Mouse (Mus musculus) embryonic facial prominence, embryonic 11.5 days (tissue): ENCODE data around the gene Sp100. TPM values are rescaled to one million over a fixed set of nuclear protein-coding genes. Genes with fewer than 3 reads are reported as not detected.
"Not testable (repeated sequence)": the region's sequence is repeated elsewhere in the genome, so short reads cannot be mapped to it uniquely, and the experiment has no call there.

Experiments
- ATAC-seq: fragments of 200-750 bp; cut with Nextera tagmentation; replicated peaks from 2 replicates; pipeline ENCODE4 v1.8.0; 2017; ENCODE audit warnings: low read depth; ENCODE audit not compliant: insufficient number of reproducible peaks, low FRiP score, low TSS enrichment
- DNase-seq: peaks from one replicate; pipeline ENCODE4 v3.0.0-alpha.2; 2015; ENCODE audit warnings: low spot score
- H3K27ac ChIP-seq: fragments of 300-500 bp; sonication (generic); replicated peaks from 2 replicates; pipeline ENCODE4 v1.5.1; 2014; ENCODE audit warnings: mild to moderate bottlenecking, low read depth, low read length, control low read depth
- H3K27me3 ChIP-seq: fragments of 300-500 bp; sonication (generic); 2 replicates; pipeline ENCODE4 v1.6.1; 2014; ENCODE audit warnings: mild to moderate bottlenecking, low read length, moderate library complexity, mixed read lengths; ENCODE audit not compliant: control insufficient read depth, insufficient read depth
- H3K36me3 ChIP-seq: fragments of 300-500 bp; sonication (generic); replicated peaks from 2 replicates; pipeline ENCODE4 v1.6.1; 2014; ENCODE audit warnings: low read depth, mild to moderate bottlenecking, low read length, moderate library complexity, mixed read lengths; ENCODE audit not compliant: control insufficient read depth, insufficient read depth
- H3K4me1 ChIP-seq: fragments of 300-500 bp; sonication (generic); 2 replicates; pipeline ENCODE4 v1.6.1; 2014; ENCODE audit warnings: low read length, mixed read lengths; ENCODE audit not compliant: control insufficient read depth, insufficient read depth
- H3K4me2 ChIP-seq: fragments of 300-500 bp; sonication (generic); 2 replicates; pipeline ENCODE4 v1.6.1; 2014; ENCODE audit warnings: low read depth, mild to moderate bottlenecking, control low read depth, low read length, moderate library complexity
- H3K4me3 ChIP-seq: fragments of 300-500 bp; sonication (generic); 2 replicates; pipeline ENCODE4 v1.5.1; 2014; ENCODE audit warnings: low read depth, low read length, control low read depth
- H3K9ac ChIP-seq: fragments of 300-500 bp; sonication (generic); replicated peaks from 2 replicates; pipeline ENCODE4 v1.6.1; 2014; ENCODE audit warnings: mild to moderate bottlenecking, control low read depth, low read length
- H3K9me3 ChIP-seq: fragments of 300-500 bp; sonication (generic); replicated peaks from 2 replicates; pipeline ENCODE4 v1.6.1; 2016; ENCODE audit warnings: mild to moderate bottlenecking, low read length, inconsistent platforms, mixed read lengths; ENCODE audit not compliant: control insufficient read depth
- WGBS: fragments of 180-500 bp; shearing (Covaris S2); extraction: QIAGEN DNeasy Blood & Tissue Kit; methylation state at CpG from one replicate; pipeline ENCODE4 v1.1.7; 2014; 5-methylcytosine and 5-hydroxymethylcytosine counted together
- polyA plus RNA-seq: library from polyadenylated mRNA; unstranded; fragments of >200 nt; fragmentation: Nextera tagmentation; extraction: Ambion mirVana; gene quantifications from 2 replicates; pipeline ENCODE4 v1.2.1, GENCODE M21; 2014

Sp100 gene
- polyA plus RNA-seq: 0.25 and 0.54 TPM in 2 replicates

- H3K9me3 ChIP-seq, H3K36me3 ChIP-seq, H3K4me3 ChIP-seq, H3K27me3 ChIP-seq, ATAC-seq, H3K9ac ChIP-seq, DNase-seq, H3K27ac ChIP-seq, H3K4me1 ChIP-seq, H3K4me2 ChIP-seq: not testable (repeated sequence)
- WGBS: 55% methylated on average over 6 of the region's 6 CpGs
These were observed at the start of gene Sp100 for GRCm38 (mm10) chr1:85649881-85650280. Gene Sp100 (plus strand): TSS chr1:85649988.

GRCm38 (mm10) chr1:85600078-85600477 is 49.7 kb upstream of the Sp100 start, which contains the start of gene Sp140:
Gene Sp140 (plus strand): TSS chr1:85600378.
- not testable (repeated sequence) for H3K9ac ChIP-seq, H3K4me3 ChIP-seq, ATAC-seq, H3K36me3 ChIP-seq, H3K27me3 ChIP-seq, H3K27ac ChIP-seq, H3K4me2 ChIP-seq, H3K9me3 ChIP-seq, DNase-seq, H3K4me1 ChIP-seq
- no CpG with 5 or more reads among the region's 5 CpGs for WGBS

DNA sequence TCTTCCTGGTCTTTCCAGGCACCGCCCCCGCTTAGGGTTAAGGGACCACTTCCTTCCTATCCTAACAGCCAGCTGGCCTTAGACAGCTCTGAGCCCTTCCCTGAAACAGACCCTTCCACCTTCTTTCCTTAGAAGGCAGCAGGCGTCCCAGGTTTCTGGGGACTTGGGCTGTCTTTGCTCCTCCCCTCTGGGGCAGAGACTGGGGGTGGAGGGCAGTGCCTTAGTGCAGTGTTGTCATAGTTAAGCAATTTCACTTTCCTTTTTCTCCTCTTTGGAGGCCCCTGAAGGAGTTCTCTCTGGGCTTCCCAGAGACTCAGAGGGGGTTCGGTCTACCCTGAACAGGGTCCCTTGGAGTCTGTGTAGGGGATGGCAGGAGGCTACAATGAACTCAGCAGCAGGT is 49.0 kb upstream of the Sp100 start:
- not testable (repeated sequence) for ATAC-seq, H3K27me3 ChIP-seq, H3K9me3 ChIP-seq, H3K27ac ChIP-seq, DNase-seq, H3K4me1 ChIP-seq, H3K36me3 ChIP-seq, H3K9ac ChIP-seq, H3K4me2 ChIP-seq, H3K4me3 ChIP-seq
- WGBS: 59% methylated on average over 4 of the region's 4 CpGs

DNA sequence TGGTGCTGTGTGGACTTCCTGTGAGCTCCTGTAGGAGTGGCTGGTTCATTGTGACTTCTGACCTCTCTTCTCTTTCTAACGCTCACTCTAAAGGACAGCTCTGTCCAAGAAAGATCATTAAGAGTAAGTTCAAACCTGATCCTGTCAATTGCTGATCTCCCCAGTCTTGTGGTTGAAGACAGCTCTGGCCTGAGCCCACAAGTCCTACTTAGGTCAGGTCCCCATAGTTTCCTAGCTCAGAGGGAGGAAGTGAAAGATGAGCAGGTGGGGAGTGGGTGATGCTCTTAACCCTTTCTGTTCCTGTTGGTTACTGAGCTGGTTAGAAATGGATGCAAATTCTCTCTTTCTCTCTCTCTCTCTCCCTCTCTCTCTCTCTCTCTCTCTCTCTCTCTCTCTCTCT is 45.4 kb upstream of the Sp100 start:
- H3K4me2 ChIP-seq: not testable (repeated sequence)
- no CpG with 5 or more reads among the region's 1 CpGs for WGBS

DNA sequence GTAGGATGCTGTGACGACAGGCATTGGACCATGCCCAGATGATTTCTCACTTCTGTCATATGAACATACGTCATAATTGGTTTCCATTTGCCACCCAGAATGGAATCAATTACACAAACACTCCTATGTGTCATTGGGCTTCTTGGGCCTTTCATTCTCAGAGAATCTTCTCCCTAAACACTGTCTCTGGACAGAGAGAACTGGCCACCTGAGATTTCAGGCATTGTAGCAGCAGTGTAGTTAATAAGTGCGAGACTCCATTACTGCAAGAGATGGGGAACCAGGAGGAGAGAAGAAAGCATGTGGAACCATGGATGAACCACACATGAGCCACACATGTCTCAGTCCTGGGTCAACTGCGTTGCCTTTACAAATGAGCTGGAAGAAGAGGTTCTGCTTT is 41.4 kb upstream of the Sp100 start:
- not testable (repeated sequence) for H3K4me2 ChIP-seq, H3K4me1 ChIP-seq, H3K36me3 ChIP-seq, ATAC-seq, DNase-seq, H3K9me3 ChIP-seq, H3K4me3 ChIP-seq, H3K27me3 ChIP-seq, H3K9ac ChIP-seq, H3K27ac ChIP-seq
- 73% methylated on average over 3 of the region's 4 CpGs for WGBS

More for the DNA sequence above, 45.4 kb upstream of the Sp100 start:
- DNase-seq, H3K9ac ChIP-seq, H3K36me3 ChIP-seq, H3K9me3 ChIP-seq, H3K4me3 ChIP-seq, H3K27ac ChIP-seq, H3K27me3 ChIP-seq, H3K4me1 ChIP-seq, ATAC-seq: not testable (repeated sequence)

- not testable (repeated sequence) for H3K4me1 ChIP-seq, H3K9me3 ChIP-seq, H3K27me3 ChIP-seq, H3K9ac ChIP-seq, DNase-seq, H3K36me3 ChIP-seq, H3K4me3 ChIP-seq, H3K27ac ChIP-seq, ATAC-seq, H3K4me2 ChIP-seq
- WGBS: no CpG with 5 or more reads among the region's 4 CpGs
These were observed 39.2 kb upstream of the Sp100 start for GRCm38 (mm10) chr1:85610581-85610980.

DNA sequence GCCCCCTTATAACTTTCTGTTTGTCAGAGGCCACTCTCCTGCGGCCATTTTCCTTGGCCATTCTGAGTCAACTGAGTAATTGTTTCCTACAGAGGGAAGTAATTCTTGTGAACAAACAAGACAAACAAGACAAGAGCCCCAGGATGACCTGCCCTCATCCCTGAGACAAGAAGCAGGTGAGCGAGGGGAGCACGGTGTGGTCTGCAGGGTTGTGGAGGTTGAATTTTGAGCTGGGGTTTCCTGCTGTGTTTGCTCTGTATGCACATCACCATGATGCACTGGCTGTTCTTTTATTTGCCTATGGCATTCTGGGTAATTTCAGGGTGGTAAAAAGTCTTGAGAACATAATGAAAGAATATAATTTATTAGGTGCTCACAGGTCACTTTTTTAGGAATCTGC is 34.7 kb upstream of the Sp100 start:
- not testable (repeated sequence) for ATAC-seq, H3K9ac ChIP-seq, H3K4me1 ChIP-seq, H3K9me3 ChIP-seq, H3K36me3 ChIP-seq, H3K27ac ChIP-seq, H3K27me3 ChIP-seq, H3K4me3 ChIP-seq, DNase-seq, H3K4me2 ChIP-seq
- WGBS: 93% methylated on average over 3 of the region's 3 CpGs

DNA sequence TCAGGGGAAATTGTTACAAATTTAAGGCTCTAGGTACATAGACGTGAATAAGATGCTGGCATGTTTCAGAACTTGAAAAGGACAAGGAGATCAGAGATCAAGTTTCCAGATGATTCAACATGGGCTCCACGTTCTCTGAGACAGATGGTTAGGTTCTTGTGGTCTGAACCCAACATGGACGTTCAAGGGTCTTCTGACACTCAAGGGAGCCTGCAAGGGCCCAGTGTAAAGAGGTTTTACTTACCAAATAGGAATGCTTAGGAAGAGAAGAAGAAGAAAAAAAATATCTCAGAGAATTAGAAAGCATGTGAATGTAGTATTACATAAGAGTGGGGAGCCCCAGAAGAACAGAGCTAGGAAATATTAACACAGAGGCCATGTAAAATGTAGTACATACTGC is 34.0 kb upstream of the Sp100 start:
- H3K4me2 ChIP-seq, H3K4me1 ChIP-seq, H3K9ac ChIP-seq, H3K4me3 ChIP-seq, H3K9me3 ChIP-seq, H3K27ac ChIP-seq, H3K27me3 ChIP-seq, DNase-seq, H3K36me3 ChIP-seq, ATAC-seq: not testable (repeated sequence)
- WGBS: 66% methylated on average over 3 of the region's 3 CpGs
